Mouse (Mus musculus) adrenal gland, postnatal 14 days (tissue): ENCODE data around the gene Gm20671. TPM values are rescaled to one million over a fixed set of nuclear protein-coding genes. Genes with fewer than 3 reads are reported as not detected.

ENCODE experiments used
- total RNA-seq: library from RNA; stranded (reverse); gene quantifications from 2 replicates; pipeline ENCODE4 v1.2.3, GENCODE M21; 2021

The Gm20671 gene
- total RNA-seq, 1 experiment from 2014 or later: not detected

Other genes starting within 250 kb of the Gm20671 start
- gene Yes1, start 215.9 kb downstream of the Gm20671 start, total RNA-seq: 48.5 and 51.4 TPM in 2 replicates
- 50.9 and 61.2 TPM in 2 replicates for gene Pisd, start 41.5 kb downstream of the Gm20671 start, total RNA-seq
- gene Prr14l, start 27.1 kb upstream of the Gm20671 start, total RNA-seq: 38.7 and 39.8 TPM in 2 replicates
- gene Depdc5, start 36.6 kb upstream of the Gm20671 start, total RNA-seq: 34.4 and 35.4 TPM in 2 replicates
- gene Ywhah, start 191.7 kb upstream of the Gm20671 start, total RNA-seq: 162 and 166 TPM in 2 replicates